Mouse (Mus musculus) heart, postnatal 0 days (tissue): Measurements from ENCODE around the gene Nmnat2.

Source experiments
- CTCF ChIP-seq: IDR thresholded peaks from 2 replicates; pipeline ENCODE4 v1.5.1; 2016; ENCODE audit warnings: antibody characterized with exemption, control low read depth, low read depth
- EP300 ChIP-seq: IDR thresholded peaks from 2 replicates; pipeline ENCODE4 v1.6.1; 2016; ENCODE audit warnings: antibody characterized with exemption, low read depth

- no peak for TF ChIP-seq CTCF
- no peak for TF ChIP-seq EP300
Observed at GRCm38 (mm10) chr1:153019623-153020022, 64.8 kb downstream of the Nmnat2 start.
